Mouse (Mus musculus): ENCODE results near the gene Wipf2.
"Not testable (repeated sequence)": the region's sequence is repeated elsewhere in the genome, so short reads cannot be mapped to it uniquely, and the experiment has no call there.

The Wipf2 gene

GRCm38 (mm10) chr11:98930773-98931512 is 67.5 kb downstream of the Wipf2 start:
- no peak for DNase-seq (ENCODE audit: low read depth, low spot score)

GRCm38 (mm10) chr11:98931513-98932292 is 68.3 kb downstream of the Wipf2 start:
- no peak for DNase-seq (ENCODE audit: low read depth, low spot score)

GRCm38 (mm10) chr11:98932293-98933091 is 69.1 kb downstream of the Wipf2 start:
- DNase-seq (ENCODE audit: low read depth, low spot score): peak; percentile 80

- DNase-seq (ENCODE audit: low read depth, low spot score): no peak
These were observed 69.7 kb downstream of the Wipf2 start for GRCm38 (mm10) chr11:98933151-98933550.

GRCm38 (mm10) chr11:98933847-98934246 is 70.4 kb downstream of the Wipf2 start:
- DNase-seq (ENCODE audit: low read depth, low spot score): not testable (repeated sequence)

GRCm38 (mm10) chr11:98934367-98934766 is 70.9 kb downstream of the Wipf2 start:
- no peak for DNase-seq (ENCODE audit: low read depth, low spot score)

GRCm38 (mm10) chr11:98935123-98935522 is 71.7 kb downstream of the Wipf2 start:
- DNase-seq (ENCODE audit: low read depth, low spot score): no peak

GRCm38 (mm10) chr11:98936170-98936569 is 72.7 kb downstream of the Wipf2 start:
- DNase-seq (ENCODE audit: low read depth, low spot score): peak; percentile 72

GRCm38 (mm10) chr11:98936606-98937409 is 73.4 kb downstream of the Wipf2 start:
- DNase-seq (ENCODE audit: low read depth, low spot score): no peak

GRCm38 (mm10) chr11:98937410-98937913 is 74.0 kb downstream of the Wipf2 start:
- DNase-seq (ENCODE audit: low read depth, low spot score): peak; percentile 91

- DNase-seq (ENCODE audit: low read depth, low spot score): no peak
These were observed 74.7 kb downstream of the Wipf2 start for GRCm38 (mm10) chr11:98937914-98938694.

- DNase-seq (ENCODE audit: low read depth, low spot score): no peak
These were observed 75.3 kb downstream of the Wipf2 start for GRCm38 (mm10) chr11:98938701-98939083.

- DNase-seq (ENCODE audit: low read depth, low spot score): no peak
These were observed 75.9 kb downstream of the Wipf2 start for GRCm38 (mm10) chr11:98939084-98939952.

- DNase-seq (ENCODE audit: low read depth, low spot score): peak; percentile 61
These were observed 76.7 kb downstream of the Wipf2 start for GRCm38 (mm10) chr11:98939953-98940641.

- DNase-seq (ENCODE audit: low read depth, low spot score): no peak
These were observed 77.3 kb downstream of the Wipf2 start for GRCm38 (mm10) chr11:98940776-98941175.

- DNase-seq (ENCODE audit: low read depth, low spot score): peak; percentile 88
These were observed 77.9 kb downstream of the Wipf2 start for GRCm38 (mm10) chr11:98941341-98941825.

GRCm38 (mm10) chr11:98941826-98942550 is 78.5 kb downstream of the Wipf2 start:
- peak; percentile 92 for DNase-seq (ENCODE audit: low read depth, low spot score)

GRCm38 (mm10) chr11:98942555-98942922 is 79.1 kb downstream of the Wipf2 start:
- no peak for DNase-seq (ENCODE audit: low read depth, low spot score)

Data from ES-CJ7 (cell line).